Mouse (Mus musculus) C2C12 (cell line): ENCODE results near the gene Senp3. TPM values are rescaled to one million over a fixed set of nuclear protein-coding genes. Genes with fewer than 3 reads are reported as not detected.
"Not testable (repeated sequence)": the region's sequence is repeated elsewhere in the genome, so short reads cannot be mapped to it uniquely, and the experiment has no call there.

ENCODE experiments used
- H3K27me3 ChIP-seq: one replicate; pipeline ENCODE4 v1.6.1; 2011; ENCODE audit not compliant: control insufficient read depth, insufficient read depth, insufficient read length
- H3K36me3 ChIP-seq: one replicate; pipeline ENCODE4 v1.6.1; 2011; ENCODE audit not compliant: control insufficient read depth, insufficient read depth
- H3K4me3 ChIP-seq: one replicate; pipeline ENCODE4 v1.5.1; 2011; ENCODE audit warnings: mild to moderate bottlenecking, control low read depth; ENCODE audit not compliant: poor library complexity, insufficient read depth, severe bottlenecking
- H3K79me2 ChIP-seq: one replicate; pipeline ENCODE4 v1.6.1; 2011; ENCODE audit not compliant: control insufficient read depth, insufficient read depth
- H3K79me3 ChIP-seq: one replicate; pipeline ENCODE4 v1.6.1; 2011; ENCODE audit warnings: low read depth, control low read depth
- H3ac ChIP-seq: one replicate; pipeline ENCODE3; 2011; ENCODE audit warnings: low read depth; ENCODE audit not compliant: control insufficient read depth, insufficient read length
- CEBPB ChIP-seq: IDR thresholded peaks from one replicate; pipeline ENCODE4 v1.6.1; 2011; ENCODE audit warnings: low read depth, mild to moderate bottlenecking, control low read depth, moderate library complexity
- CTCF ChIP-seq: IDR thresholded peaks from one replicate; pipeline ENCODE4 v1.5.1; 2011; ENCODE audit not compliant: control insufficient read depth, insufficient read depth, insufficient read length
- FOSL1 ChIP-seq: IDR thresholded peaks from one replicate; pipeline ENCODE4 v1.8.0; 2011; ENCODE audit warnings: mild to moderate bottlenecking, low read length; ENCODE audit not compliant: poor library complexity, insufficient read depth, severe bottlenecking
- MAX ChIP-seq: IDR thresholded peaks from one replicate; pipeline ENCODE4 v1.6.1; 2011; ENCODE audit warnings: mild to moderate bottlenecking, control low read depth
- MYOD1 ChIP-seq: IDR thresholded peaks from one replicate; pipeline ENCODE4 v1.6.1; 2011; ENCODE audit warnings: low read depth; ENCODE audit not compliant: control insufficient read depth, insufficient read length
- MYOG ChIP-seq: IDR thresholded peaks from one replicate; pipeline ENCODE4 v1.6.1; 2011; ENCODE audit not compliant: control insufficient read depth, insufficient read length; ENCODE audit errors: extremely low read depth
- USF1 ChIP-seq: IDR thresholded peaks from one replicate; pipeline ENCODE4 v1.6.1; 2011; ENCODE audit warnings: low read depth, mild to moderate bottlenecking, control low read depth, moderate library complexity
- polyA plus RNA-seq: library from polyadenylated mRNA; unstranded; fragments of >200 nt; fragmentation: generic; extraction: Trizol; gene quantifications from one replicate; pipeline ENCODE4 v1.2.1, GENCODE M21; 2012; ENCODE audit warnings: missing spikeins

The Senp3 gene
- polyA plus RNA-seq, 1 experiment = 89.0 TPM

- H3K79me3 ChIP-seq = no peaks in the 10 kb centered on the region
- TF ChIP-seq CEBPB (no peak), CTCF (no peak), MAX (no peak), MYOG (no peak), FOSL1 (no peak), MYOD1 (no peak), USF1 (no peak)
- H3K36me3 ChIP-seq = no peaks in the 10 kb centered on the region
- no peaks in the 10 kb centered on the region for H3K79me2 ChIP-seq
- H3K27me3 ChIP-seq = no peaks in the 10 kb centered on the region
- no peak overlapping the region for H3K4me3 ChIP-seq
- no peak overlapping the region for H3ac ChIP-seq
These were observed 25.6 kb upstream of the Senp3 start for GRCm38 (mm10) chr11:69707480-69707847.

- no peak overlapping the region for H3ac ChIP-seq
- H3K79me3 ChIP-seq = no peaks in the 10 kb centered on the region
- no peaks in the 10 kb centered on the region for H3K79me2 ChIP-seq
- H3K36me3 ChIP-seq = no peaks in the 10 kb centered on the region
- H3K4me3 ChIP-seq = no peak overlapping the region
- H3K27me3 ChIP-seq = no peaks in the 10 kb centered on the region
- no peak for TF ChIP-seq CTCF
- TF ChIP-seq USF1 = no peak
- TF ChIP-seq MYOD1 = no peak
- TF ChIP-seq CEBPB = no peak
- TF ChIP-seq FOSL1 = no peak
- no peak for TF ChIP-seq MAX
- no peak for TF ChIP-seq MYOG
These were observed 25.0 kb upstream of the Senp3 start for GRCm38 (mm10) chr11:69706775-69707479.

GRCm38 (mm10) chr11:69704613-69705010, 22.7 kb upstream of the Senp3 start:
- no peaks in the 10 kb centered on the region for H3K36me3 ChIP-seq
- H3K27me3 ChIP-seq = no peaks in the 10 kb centered on the region
- no peak overlapping the region for H3K4me3 ChIP-seq
- TF ChIP-seq CEBPB (no peak), MYOG (no peak), MAX (no peak), MYOD1 (no peak), CTCF (no peak), USF1 (no peak), FOSL1 (no peak)
- no peaks in the 10 kb centered on the region for H3K79me3 ChIP-seq
- H3K79me2 ChIP-seq = no peaks in the 10 kb centered on the region
- no peak overlapping the region for H3ac ChIP-seq

- H3K79me2 ChIP-seq = no peaks in the 10 kb centered on the region
- no peaks in the 10 kb centered on the region for H3K79me3 ChIP-seq
- no peaks in the 10 kb centered on the region for H3K27me3 ChIP-seq
- TF ChIP-seq FOSL1 = no peak
- TF ChIP-seq CEBPB = no peak
- TF ChIP-seq MAX = no peak
- no peak for TF ChIP-seq USF1
- no peak for TF ChIP-seq CTCF
- no peak for TF ChIP-seq MYOG
- TF ChIP-seq MYOD1 = no peak
- H3K36me3 ChIP-seq = no peaks in the 10 kb centered on the region
- H3ac ChIP-seq = no peak overlapping the region
- H3K4me3 ChIP-seq = no peak overlapping the region
These were observed 22.1 kb upstream of the Senp3 start for GRCm38 (mm10) chr11:69703814-69704612.

GRCm38 (mm10) chr11:69703381-69703780, 21.5 kb upstream of the Senp3 start:
- not testable (repeated sequence) for H3K79me3 ChIP-seq, H3K27me3 ChIP-seq, H3ac ChIP-seq, H3K36me3 ChIP-seq, H3K4me3 ChIP-seq, H3K79me2 ChIP-seq

GRCm38 (mm10) chr11:69702886-69703285, 21.0 kb upstream of the Senp3 start:
- H3ac ChIP-seq, H3K27me3 ChIP-seq, H3K79me2 ChIP-seq, H3K36me3 ChIP-seq, H3K79me3 ChIP-seq, H3K4me3 ChIP-seq: not testable (repeated sequence)
